Mouse (Mus musculus) liver, embryonic 11.5 days (tissue): Measurements from ENCODE around the gene Rgl2. TPM values are rescaled to one million over a fixed set of nuclear protein-coding genes. Genes with fewer than 3 reads are reported as not detected.
"Not testable (repeated sequence)": the region's sequence is repeated elsewhere in the genome, so short reads cannot be mapped to it uniquely, and the experiment has no call there.

Experiments used
- ATAC-seq: fragments of 200-750 bp; cut with Nextera tagmentation; replicated peaks from 2 replicates; pipeline ENCODE4 v1.8.0; 2017; ENCODE audit warnings: moderate number of reproducible peaks, mild to moderate bottlenecking, moderate TSS enrichment, moderate library complexity; ENCODE audit not compliant: low FRiP score
- DNase-seq: peaks from one replicate; pipeline ENCODE4 v3.0.0-alpha.2; 2017; ENCODE audit warnings: low spot score
- H3K27ac ChIP-seq: fragments of 300-500 bp; sonication (generic); 2 replicates; pipeline ENCODE4 v1.5.1; 2014; ENCODE audit warnings: mild to moderate bottlenecking, low read depth, low read length, control low read depth
- H3K27me3 ChIP-seq: fragments of 300-500 bp; sonication (generic); replicated peaks from 2 replicates; pipeline ENCODE4 v1.6.1; 2014; ENCODE audit warnings: low read length, mixed read lengths; ENCODE audit not compliant: control insufficient read depth, insufficient read depth
- H3K36me3 ChIP-seq: fragments of 300-500 bp; sonication (generic); 2 replicates; pipeline ENCODE4 v1.6.1; 2014; ENCODE audit warnings: mild to moderate bottlenecking, low read length, moderate library complexity, mixed read lengths; ENCODE audit not compliant: control insufficient read depth, insufficient read depth
- H3K4me1 ChIP-seq: fragments of 300-500 bp; sonication (generic); replicated peaks from 2 replicates; pipeline ENCODE4 v1.6.1; 2014; ENCODE audit warnings: low read length, mixed read lengths; ENCODE audit not compliant: control insufficient read depth, insufficient read depth
- H3K4me2 ChIP-seq: fragments of 300-500 bp; sonication (generic); 2 replicates; pipeline ENCODE4 v1.6.1; 2014; ENCODE audit warnings: mild to moderate bottlenecking, control low read depth, moderate library complexity
- H3K4me3 ChIP-seq: fragments of 300-500 bp; sonication (generic); 2 replicates; pipeline ENCODE4 v1.5.1; 2014; ENCODE audit warnings: low read depth, low read length, control low read depth
- H3K9ac ChIP-seq: fragments of 300-500 bp; sonication (generic); 2 replicates; pipeline ENCODE4 v1.6.1; 2014; ENCODE audit warnings: low read depth, low read length, control low read depth
- H3K9me3 ChIP-seq: fragments of 300-500 bp; sonication (generic); 2 replicates; pipeline ENCODE4 v1.6.1; 2016; ENCODE audit warnings: low read length, inconsistent platforms, mixed read lengths; ENCODE audit not compliant: control insufficient read depth
- WGBS: fragments of 180-500 bp; shearing (Covaris S2); extraction: QIAGEN DNeasy Blood & Tissue Kit; methylation state at CpG from one replicate; pipeline ENCODE4 v1.1.7; 2014; 5-methylcytosine and 5-hydroxymethylcytosine counted together
- polyA plus RNA-seq: library from polyadenylated mRNA; unstranded; fragments of >200 nt; fragmentation: Nextera tagmentation; extraction: Ambion mirVana; gene quantifications from 2 replicates; pipeline ENCODE4 v1.2.1, GENCODE M21; 2014

The Rgl2 gene
- polyA plus RNA-seq, 1 experiment from 2014 or later = 25.6 TPM

GRCm38 (mm10) chr17:33892429-33892828 is 36.9 kb upstream of the Rgl2 start:
- H3K9ac ChIP-seq = no peak overlapping the region
- ATAC-seq (no peak), DNase-seq (no peak)
- no peak overlapping the region for H3K4me3 ChIP-seq
- H3K27me3 ChIP-seq = no peaks in the 10 kb centered on the region
- no peaks in the 10 kb centered on the region for H3K36me3 ChIP-seq
- peaks cover 15% of the 10 kb centered on the region for H3K4me1 ChIP-seq
- no peak overlapping the region for H3K27ac ChIP-seq
- 36% methylated on average over 7 of the region's 7 CpGs for WGBS
- no peak overlapping the region for H3K4me2 ChIP-seq
- H3K9me3 ChIP-seq = no peaks in the 10 kb centered on the region

- not testable (repeated sequence) for H3K27ac ChIP-seq, ATAC-seq
Measured at GRCm38 (mm10) chr17:33893011-33893410, 36.3 kb upstream of the Rgl2 start.

DNA sequence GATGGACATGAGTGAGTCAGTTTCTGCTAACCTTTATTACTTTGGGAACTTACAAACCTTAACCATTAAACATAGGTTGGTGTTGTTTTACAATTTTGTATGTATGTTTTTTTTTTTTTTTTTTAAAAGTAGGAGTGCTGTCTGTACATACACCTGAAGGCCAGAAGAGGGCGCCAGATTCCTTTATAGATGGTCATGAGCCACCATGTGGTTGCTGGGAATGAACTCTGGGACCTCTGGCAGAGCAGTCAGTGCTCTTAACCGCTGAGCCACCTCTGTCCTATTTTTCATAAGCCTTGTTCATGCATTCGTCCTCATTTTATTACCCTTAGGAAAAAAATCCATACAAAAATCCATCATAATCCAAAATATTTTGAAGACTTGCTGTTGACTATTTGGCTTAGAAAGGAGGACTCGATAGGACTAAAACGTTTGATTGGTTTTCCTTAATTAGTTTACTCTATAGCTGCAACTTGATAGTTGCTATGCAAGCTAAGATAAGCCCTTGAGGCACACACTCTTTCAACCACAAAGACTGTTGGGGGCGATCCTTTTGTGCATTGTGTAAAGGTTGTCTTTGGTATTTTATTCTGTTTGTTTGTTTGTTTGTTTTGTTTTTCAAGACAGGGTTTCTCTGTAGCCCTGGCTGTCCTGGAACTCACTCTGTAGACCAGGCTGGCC is 32.1 kb upstream of the Rgl2 start:
- Histone ChIP-seq H3K36me3 (no peaks in the 10 kb centered on the region), H3K4me3 (no peak overlapping the region), H3K9me3 (no peaks in the 10 kb centered on the region), H3K9ac (no peak overlapping the region), H3K4me2 (no peak overlapping the region), H3K27me3 (no peaks in the 10 kb centered on the region), H3K4me1 (peaks cover 24% of the 10 kb centered on the region), H3K27ac (peak overlapping the region; percentile 25; the same call in 1 of the 2 replicates)
- 24% methylated on average over 6 of the region's 6 CpGs for WGBS
- DNase-seq (no peak), ATAC-seq (no peak; the same call in 1 of the 2 replicates)

More at GRCm38 (mm10) chr17:33893011-33893410, 36.3 kb upstream of the Rgl2 start:
- not testable (repeated sequence) for H3K9ac ChIP-seq, H3K27me3 ChIP-seq, H3K36me3 ChIP-seq, H3K4me3 ChIP-seq, H3K4me2 ChIP-seq, DNase-seq, H3K9me3 ChIP-seq
- H3K4me1 ChIP-seq = peaks cover 16% of the 10 kb centered on the region
- 72% methylated on average over 4 of the region's 4 CpGs for WGBS

GRCm38 (mm10) chr17:33898193-33898592 is 31.1 kb upstream of the Rgl2 start:
- not testable (repeated sequence) for DNase-seq, H3K9me3 ChIP-seq, H3K27ac ChIP-seq, H3K9ac ChIP-seq, ATAC-seq, H3K27me3 ChIP-seq, H3K36me3 ChIP-seq, H3K4me2 ChIP-seq, H3K4me3 ChIP-seq
- H3K4me1 ChIP-seq = peaks cover 31% of the 10 kb centered on the region
- WGBS = 77% methylated on average over 4 of the region's 4 CpGs

- Histone ChIP-seq H3K36me3 (no peaks in the 10 kb centered on the region), H3K4me3 (no peak overlapping the region), H3K4me1 (peaks cover 36% of the 10 kb centered on the region), H3K27me3 (no peaks in the 10 kb centered on the region), H3K4me2 (peak overlapping the region; percentile 7; the same call in 1 of the 2 replicates), H3K27ac (peak overlapping the region; percentile 87), H3K9ac (peak overlapping the region; percentile 48), H3K9me3 (no peaks in the 10 kb centered on the region)
- peak; percentile 78 for ATAC-seq
- DNase-seq = no peak
- WGBS = 44% methylated on average over 4 of the region's 4 CpGs
Measured at GRCm38 (mm10) chr17:33899642-33900041, 29.7 kb upstream of the Rgl2 start.

DNA sequence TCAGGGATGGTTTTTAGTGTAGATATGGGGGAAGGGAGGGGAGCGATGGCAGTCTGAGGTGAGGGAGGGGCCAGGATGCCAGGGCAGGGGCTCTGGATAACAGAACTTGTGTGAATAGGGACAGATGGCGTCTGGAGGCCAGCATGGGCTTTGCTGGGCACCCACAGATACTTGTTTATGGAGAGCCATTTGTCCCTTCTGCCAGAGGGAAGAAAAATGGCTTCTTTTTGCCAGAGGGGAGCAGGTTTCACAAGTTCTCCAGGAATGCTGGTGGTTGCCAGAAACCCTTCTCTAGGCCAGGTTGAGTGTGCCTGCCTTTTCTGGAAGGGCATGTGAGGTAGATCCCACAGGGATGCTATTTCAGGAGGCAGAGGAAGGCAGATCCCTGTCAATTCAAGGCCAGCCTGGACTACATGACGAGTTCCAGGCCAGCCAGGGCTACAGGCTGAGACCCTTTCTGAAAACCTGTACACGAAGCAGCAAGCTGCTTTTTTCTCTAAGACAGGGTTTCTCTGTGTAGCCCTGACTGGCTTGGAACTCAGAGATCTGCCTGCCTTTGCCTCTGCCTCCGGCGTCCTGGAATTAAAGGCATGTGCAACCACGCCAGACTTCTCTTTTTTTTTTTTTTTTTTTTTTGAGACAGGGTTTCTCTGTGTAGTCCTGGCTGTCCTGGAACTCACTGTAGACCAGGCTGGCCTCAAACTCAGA is 28.9 kb upstream of the Rgl2 start:
- Histone ChIP-seq H3K9ac (peak overlapping the region; percentile 48), H3K36me3 (no peaks in the 10 kb centered on the region), H3K4me1 (peaks cover 36% of the 10 kb centered on the region), H3K4me3 (no peak overlapping the region), H3K27me3 (no peaks in the 10 kb centered on the region), H3K9me3 (no peaks in the 10 kb centered on the region), H3K27ac (peak overlapping the region; percentile 87), H3K4me2 (peak overlapping the region; percentile 7)
- no peak for DNase-seq
- no peak for ATAC-seq
- 64% methylated on average over 7 of the region's 7 CpGs for WGBS

- no peaks in the 10 kb centered on the region for H3K9me3 ChIP-seq
- no peak overlapping the region for H3K9ac ChIP-seq
- no peak for DNase-seq
- ATAC-seq = no peak
- no peak overlapping the region for H3K4me2 ChIP-seq
- no peaks in the 10 kb centered on the region for H3K36me3 ChIP-seq
- peaks cover 36% of the 10 kb centered on the region for H3K4me1 ChIP-seq
- no peak overlapping the region for H3K4me3 ChIP-seq
- no peaks in the 10 kb centered on the region for H3K27me3 ChIP-seq
- H3K27ac ChIP-seq = no peak overlapping the region
- 90% methylated on average over 4 of the region's 4 CpGs for WGBS
Measured at GRCm38 (mm10) chr17:33900989-33901314, 28.4 kb upstream of the Rgl2 start.

DNA sequence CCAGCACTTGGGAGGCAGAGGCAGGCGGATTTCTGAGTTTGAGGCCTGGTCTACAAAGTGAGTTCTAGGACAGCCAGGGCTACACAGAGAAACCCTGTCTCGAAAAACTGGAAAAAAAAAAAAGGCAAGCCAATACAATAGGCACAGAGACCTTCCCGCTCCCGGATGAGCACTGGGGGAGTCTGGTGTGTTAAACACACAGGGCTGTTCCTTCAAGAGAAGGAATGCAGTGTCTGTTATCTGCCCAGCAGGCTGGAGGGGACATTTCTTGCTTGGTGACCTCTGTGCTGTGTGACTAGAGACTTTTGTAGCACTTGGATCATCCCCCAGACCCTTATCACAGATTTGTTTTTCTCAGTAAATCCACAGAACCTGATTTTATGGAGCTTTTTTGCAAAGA is 27.7 kb upstream of the Rgl2 start:
- Histone ChIP-seq H3K27ac (no peak overlapping the region), H3K27me3 (no peaks in the 10 kb centered on the region), H3K9me3 (no peaks in the 10 kb centered on the region), H3K4me3 (no peak overlapping the region), H3K4me1 (peaks cover 36% of the 10 kb centered on the region), H3K9ac (no peak overlapping the region), H3K36me3 (no peaks in the 10 kb centered on the region), H3K4me2 (no peak overlapping the region)
- DNase-seq (no peak), ATAC-seq (no peak)
- 70% methylated on average over 4 of the region's 4 CpGs for WGBS

DNA sequence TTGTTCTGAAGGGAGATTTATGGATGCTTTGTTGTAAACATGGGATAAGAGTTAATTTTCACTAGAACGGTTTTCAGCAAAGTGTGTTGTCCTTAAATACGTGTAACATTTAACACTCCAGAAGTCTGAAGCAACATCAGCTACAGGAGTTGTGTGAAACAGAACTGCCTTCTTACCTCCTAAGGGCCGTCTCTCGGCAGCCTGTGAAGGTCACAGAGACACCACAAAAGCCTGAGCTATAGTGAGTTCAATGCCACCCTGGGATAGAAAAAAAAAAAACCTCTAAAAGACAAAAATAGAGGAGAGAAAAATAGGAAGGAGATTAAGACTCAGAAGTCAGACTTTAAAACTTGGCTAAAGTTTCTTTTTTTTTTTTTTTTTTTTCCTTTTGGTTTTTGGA is 27.3 kb upstream of the Rgl2 start:
- ATAC-seq (no peak), DNase-seq (no peak)
- Histone ChIP-seq H3K4me3 (no peak overlapping the region), H3K36me3 (no peaks in the 10 kb centered on the region), H3K9ac (no peak overlapping the region), H3K9me3 (no peaks in the 10 kb centered on the region), H3K27me3 (no peaks in the 10 kb centered on the region), H3K27ac (no peak overlapping the region), H3K4me2 (peak overlapping the region; percentile 37), H3K4me1 (peaks cover 36% of the 10 kb centered on the region)
- WGBS = 67% methylated on average over 4 of the region's 4 CpGs
